Comparison of ENCODE assay signal across 24 mouse cellular contexts in the genomic region with DNA sequence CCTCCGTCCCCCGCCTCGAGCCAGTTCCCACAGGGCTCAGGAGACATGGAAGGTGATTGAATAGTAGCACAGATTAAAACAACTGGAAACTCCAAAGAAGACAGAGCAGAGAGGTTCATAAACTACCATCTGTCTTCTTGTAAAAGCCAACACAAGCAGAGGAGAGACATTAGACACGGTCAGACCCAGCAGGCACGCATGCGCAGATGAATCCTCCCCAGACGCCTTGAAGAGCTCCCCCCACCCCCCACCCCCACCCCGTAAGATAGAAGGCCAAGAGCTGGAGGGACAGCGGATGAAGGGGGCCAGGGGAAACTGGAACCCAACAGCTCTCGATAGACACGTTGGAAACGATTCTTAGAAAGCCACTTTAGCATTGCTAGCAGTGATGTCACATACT.
A peak's percentile ranks its signal among the peaks of the same experiment; 100 is the strongest.
DNase-seq lines count a peak whose midpoint lies in the region; ATAC-seq and TF ChIP-seq lines count a peak whose summit lies in the region.
"Had no signal": no experiment of that assay in that cellular context is flagged by ENCODE, and none has a peak within 500 bp of the region (broad histone marks: within the 10 kb centered on the region; RNA-seq: fewer than 3 reads in every experiment).

No protein-coding gene starts in this region.

- no peaks in the 10 kb centered on the region; the same call in 1 of the 2 replicates for H3K4me1 ChIP-seq in cerebellum, adult 2 months (ENCODE audit: control insufficient read depth, insufficient read depth, low read length)
- H3K4me1 ChIP-seq in midbrain, embryonic 11.5 days (ENCODE audit: control insufficient read depth, insufficient read depth, low read length), result no peaks in the 10 kb centered on the region
- H3K4me1 ChIP-seq in midbrain, embryonic 13.5 days (replicated peaks), result no peaks in the 10 kb centered on the region
- H3K4me1 ChIP-seq in CH12.LX (ENCODE audit: control insufficient read depth in 1 of 2, insufficient read depth in 2 of 2), result no peaks in the 10 kb centered on the region
- H3K4me1 ChIP-seq in forebrain, embryonic 11.5 days (replicated peaks; ENCODE audit: control insufficient read depth, insufficient read depth, low read length), result no peaks in the 10 kb centered on the region
- H3K4me1 ChIP-seq: forebrain, embryonic 10.5 days; hindbrain, embryonic 12.5 days; hindbrain, embryonic 15.5 days had no signal

- WGBS in cerebellum, adult 2 months, result 20% methylated on average over 12 of the region's 12 CpGs
- WGBS in midbrain, embryonic 11.5 days, result 74% methylated on average over 12 of the region's 12 CpGs
- 78% methylated on average over 12 of the region's 12 CpGs for WGBS in midbrain, embryonic 13.5 days
- WGBS in forebrain, embryonic 11.5 days, result 77% methylated on average over 12 of the region's 12 CpGs

- DNase-seq in cerebellum, postnatal 10 days, result peak; percentile 52 to 72
- DNase-seq in cerebellum, adult 2 months, result no peak
- DNase-seq in midbrain, embryonic 11.5 days (ENCODE audit: low spot score, missing footprints), result peak; percentile 83
- no peak for DNase-seq in CH12.LX (ENCODE audit: extremely low read depth)
- DNase-seq in forebrain, embryonic 11.5 days (ENCODE audit: low spot score), result no peak
- DNase-seq: adrenal gland, postnatal 10 days; adrenal gland, postnatal 36 days; cerebellum, adult 18-20 months; cerebellum, adult 9-11 months; cerebellum, postnatal 36 days; embryo, embryonic 11 days; forebrain, postnatal 0 days; gastrocnemius, adult 2 months; gastrocnemius, postnatal 14 days; heart, adult 11 months had no signal

- no peak for ATAC-seq in midbrain, embryonic 11.5 days (ENCODE audit: low FRiP score)
- ATAC-seq in midbrain, embryonic 13.5 days, result no peak
- no peak for ATAC-seq in forebrain, embryonic 11.5 days (replicated peaks; ENCODE audit: low FRiP score)
- ATAC-seq: forebrain, embryonic 14.5 days; forebrain, postnatal 0 days; inflammation-experienced regulatory T-cells, adult 6 months; Patski had no signal

- H3K36me3 ChIP-seq in midbrain, embryonic 11.5 days (ENCODE audit: control insufficient read depth, insufficient read depth, low read length), result no peaks in the 10 kb centered on the region
- no peaks in the 10 kb centered on the region for H3K36me3 ChIP-seq in midbrain, embryonic 13.5 days
- H3K36me3 ChIP-seq in CH12.LX (replicated peaks in 1 of 2; ENCODE audit: control insufficient read depth in 1 of 2, insufficient read depth in 1 of 2, low read length in 1 of 2), result no peaks in the 10 kb centered on the region
- no peaks in the 10 kb centered on the region for H3K36me3 ChIP-seq in forebrain, embryonic 11.5 days (ENCODE audit: control insufficient read depth, insufficient read depth, low read length)
- H3K36me3 ChIP-seq: forebrain, embryonic 10.5 days; G1E; hindbrain, embryonic 12.5 days; hindbrain, embryonic 15.5 days had no signal

- no peak for TF ChIP-seq POLR2A in cerebellum, adult 2 months (IDR thresholded peaks at IDR 0.05; ENCODE audit: borderline replicate concordance, insufficient read depth, low read length)
- no peak for TF ChIP-seq POLR2A in CH12.LX (IDR thresholded peaks at IDR 0.05; ENCODE audit: low read depth, low read length)

- H3K27ac ChIP-seq in cerebellum, adult 2 months (ENCODE audit: insufficient read depth, low read length), result no peak overlapping the region
- no peak overlapping the region for H3K27ac ChIP-seq in midbrain, embryonic 11.5 days (ENCODE audit: low read depth, low read length)
- no peak overlapping the region for H3K27ac ChIP-seq in midbrain, embryonic 13.5 days
- H3K27ac ChIP-seq in CH12.LX (ENCODE audit: insufficient read depth, low read depth), result no peak overlapping the region
- H3K27ac ChIP-seq in forebrain, embryonic 11.5 days (ENCODE audit: low read depth, low read length), result no peak overlapping the region
- H3K27ac ChIP-seq: forebrain, embryonic 10.5 days; gastrocnemius, adult 2 months; hindbrain, embryonic 12.5 days; hindbrain, embryonic 15.5 days had no signal

- no peaks in the 10 kb centered on the region for H3K79me2 ChIP-seq in CH12.LX (replicated peaks; ENCODE audit: control insufficient read depth, extremely low read depth, insufficient read depth, poor library complexity, severe bottlenecking)

- in situ Hi-C loops in CH12.LX (cut with MboI; ENCODE audit: low pct_ligation_motif_present, low pct_unique_long_range_greater_than_20kb, low sequenced_read_pairs), result no loop called here

- dilution Hi-C loops in CH12.LX (cut with MboI; ENCODE audit: extremely low pct_ligation_motif_present, extremely low pct_unique_long_range_greater_than_20kb, low sequenced_read_pairs), result no loop called here

- no peak for TF ChIP-seq CTCF in cerebellum, adult 2 months (IDR thresholded peaks at IDR 0.05; ENCODE audit: borderline replicate concordance, insufficient read depth, low read depth, low read length)
- TF ChIP-seq CTCF in CH12.LX (conservative IDR thresholded peaks at IDR 0.05 in 1 of 2, IDR thresholded peaks at IDR 0.05 in 1 of 2; ENCODE audit: low read depth in 2 of 2, low read length in 2 of 2), result no peak

- no peak for TF ChIP-seq EP300 in CH12.LX (IDR thresholded peaks at IDR 0.05; ENCODE audit: low read length)

- H3K27me3 ChIP-seq in cerebellum, adult 2 months (ENCODE audit: control insufficient read depth, insufficient read depth, low read length), result no peaks in the 10 kb centered on the region; the same call in 1 of the 2 replicates
- no peaks in the 10 kb centered on the region for H3K27me3 ChIP-seq in midbrain, embryonic 11.5 days (ENCODE audit: control insufficient read depth, insufficient read depth, low read length)
- no peaks in the 10 kb centered on the region for H3K27me3 ChIP-seq in midbrain, embryonic 13.5 days
- H3K27me3 ChIP-seq in CH12.LX (replicated peaks), result no peaks in the 10 kb centered on the region
- H3K27me3 ChIP-seq in forebrain, embryonic 11.5 days (ENCODE audit: control insufficient read depth, insufficient read depth, low read length), result no peaks in the 10 kb centered on the region
- H3K27me3 ChIP-seq: hindbrain, embryonic 12.5 days; hindbrain, embryonic 15.5 days; Patski had no signal

- no peaks in the 10 kb centered on the region for H3K9me3 ChIP-seq in midbrain, embryonic 11.5 days (ENCODE audit: control insufficient read depth, low read length)
- H3K9me3 ChIP-seq in midbrain, embryonic 13.5 days, result no peaks in the 10 kb centered on the region
- H3K9me3 ChIP-seq in CH12.LX (replicated peaks; ENCODE audit: low read length), result no peaks in the 10 kb centered on the region
- no peaks in the 10 kb centered on the region for H3K9me3 ChIP-seq in forebrain, embryonic 11.5 days (ENCODE audit: control insufficient read depth, low read length)
- H3K9me3 ChIP-seq: forebrain, embryonic 10.5 days; hindbrain, embryonic 12.5 days; hindbrain, embryonic 15.5 days had no signal

- H3K4me3 ChIP-seq in cerebellum, adult 2 months (replicated peaks; ENCODE audit: insufficient read depth, low read depth, low read length), result no peak overlapping the region
- no peak overlapping the region for H3K4me3 ChIP-seq in midbrain, embryonic 11.5 days (ENCODE audit: low read depth, low read length)
- no peak overlapping the region for H3K4me3 ChIP-seq in midbrain, embryonic 13.5 days (replicated peaks)
- no peak overlapping the region for H3K4me3 ChIP-seq in CH12.LX (replicated peaks in 1 of 3; ENCODE audit: low read depth in 2 of 3, low read length in 2 of 3, poor library complexity in 1 of 3)
- no peak overlapping the region for H3K4me3 ChIP-seq in forebrain, embryonic 11.5 days (ENCODE audit: low read depth, low read length)
- H3K4me3 ChIP-seq: forebrain, embryonic 10.5 days; gastrocnemius, adult 2 months; hindbrain, embryonic 12.5 days; hindbrain, embryonic 15.5 days had no signal

- no peak for TF ChIP-seq RAD21 in CH12.LX (IDR thresholded peaks at IDR 0.05; ENCODE audit: low read depth, low read length)

- H3K9ac ChIP-seq in midbrain, embryonic 11.5 days (ENCODE audit: low read length), result no peak overlapping the region
- no peak overlapping the region for H3K9ac ChIP-seq in midbrain, embryonic 13.5 days (replicated peaks)
- no peak overlapping the region for H3K9ac ChIP-seq in CH12.LX (ENCODE audit: insufficient read depth, low read depth)
- no peak overlapping the region for H3K9ac ChIP-seq in forebrain, embryonic 11.5 days (ENCODE audit: low read length)
- H3K9ac ChIP-seq: forebrain, postnatal 0 days; hindbrain, embryonic 12.5 days; hindbrain, embryonic 15.5 days had no signal

- H3K4me2 ChIP-seq in midbrain, embryonic 11.5 days, result no peak overlapping the region
- no peak overlapping the region for H3K4me2 ChIP-seq in midbrain, embryonic 13.5 days (replicated peaks)
- H3K4me2 ChIP-seq in CH12.LX (ENCODE audit: insufficient read depth, low read depth, poor library complexity, severe bottlenecking), result no peak overlapping the region; the same call in 1 of the 2 replicates
- no peak overlapping the region for H3K4me2 ChIP-seq in forebrain, embryonic 11.5 days (ENCODE audit: low read depth, low read length, severe bottlenecking)
- H3K4me2 ChIP-seq: heart, embryonic 11.5 days; hindbrain, embryonic 12.5 days; hindbrain, embryonic 15.5 days had no signal

TF ChIP-seq in CH12.LX, 34 proteins besides CTCF, POLR2A, EP300 and RAD21:
- TF ChIP-seq IRF4 (IDR thresholded peaks at IDR 0.05; ENCODE audit: low read depth, low read length) (no peak), BHLHE40 (IDR thresholded peaks at IDR 0.05; ENCODE audit: low read depth, low read length) (no peak), ZC3H11A (IDR thresholded peaks at IDR 0.05; ENCODE audit: low read depth, low read length) (no peak), MAZ (IDR thresholded peaks at IDR 0.05; ENCODE audit: low read depth, low read length) (no peak), RCOR1 (conservative IDR thresholded peaks at IDR 0.05; ENCODE audit: low read depth, low read length) (no peak), NRF1 (IDR thresholded peaks at IDR 0.05; ENCODE audit: low read depth, low read length) (peak; percentile 58; the same call in 1 of the 2 replicates)

Comparison
In these comparisons a context has a peak if more than half of its experiments do, and no peak if none do; other contexts are left out.
1. DNase-seq: peak in cerebellum, postnatal 10 days (2 of 2) and midbrain, embryonic 11.5 days (single experiment); none in cerebellum, adult 2 months (0 of 2), CH12.LX (single experiment) and forebrain, embryonic 11.5 days (single experiment).